Mouse (Mus musculus): ENCODE measurements around the gene Styk1. TPM values are rescaled to one million over a fixed set of nuclear protein-coding genes. Genes with fewer than 3 reads are reported as not detected.
"Not testable (repeated sequence)": the region's sequence is repeated elsewhere in the genome, so short reads cannot be mapped to it uniquely, and the experiment has no call there.

Gene Styk1
- polyA plus RNA-seq, 1 experiment from 2014 or later: 4.7 TPM

GRCm38 (mm10) chr6:131308031-131308430, 45.4 kb downstream of the Styk1 start:
- 85% methylated on average over 3 of the region's 3 CpGs for whole genome bisulfite sequencing
- no peaks in the 10 kb centered on the region for H3K4me1 ChIP-seq (replicated peaks)
- no peak overlapping the region for H3K4me2 ChIP-seq
- H3K9ac ChIP-seq: no peak overlapping the region
- H3K4me3 ChIP-seq: no peak overlapping the region
- H3K27ac ChIP-seq (replicated peaks): no peak overlapping the region
- H3K27me3 ChIP-seq: no peaks in the 10 kb centered on the region
- no peaks in the 10 kb centered on the region for H3K36me3 ChIP-seq
- ATAC-seq (ENCODE audit: low FRiP score, low read depth): no peak
- H3K9me3 ChIP-seq: no peaks in the 10 kb centered on the region

GRCm38 (mm10) chr6:131304776-131305175, 48.6 kb downstream of the Styk1 start:
- 76% methylated on average over 3 of the region's 3 CpGs for WGBS
- Histone ChIP-seq H3K9ac (no peak overlapping the region), H3K4me3 (no peak overlapping the region), H3K9me3 (no peaks in the 10 kb centered on the region), H3K27ac (replicated peaks) (no peak overlapping the region), H3K27me3 (no peaks in the 10 kb centered on the region), H3K4me1 (replicated peaks) (no peaks in the 10 kb centered on the region), H3K36me3 (no peaks in the 10 kb centered on the region), H3K4me2 (no peak overlapping the region)
- no peak for ATAC-seq (ENCODE audit: low FRiP score, low read depth)

GRCm38 (mm10) chr6:131298531-131298930, 54.9 kb downstream of the Styk1 start:
- ATAC-seq (ENCODE audit: low FRiP score, low read depth): no peak
- no peak overlapping the region for H3K4me2 ChIP-seq
- no peaks in the 10 kb centered on the region for H3K4me1 ChIP-seq (replicated peaks)
- H3K9ac ChIP-seq: no peak overlapping the region
- H3K9me3 ChIP-seq: no peaks in the 10 kb centered on the region
- no peaks in the 10 kb centered on the region for H3K27me3 ChIP-seq
- no peak overlapping the region for H3K4me3 ChIP-seq
- no peaks in the 10 kb centered on the region for H3K36me3 ChIP-seq
- no peak overlapping the region for H3K27ac ChIP-seq (replicated peaks)

- ATAC-seq (ENCODE audit: low FRiP score, low read depth): no peak
- Histone ChIP-seq H3K27ac (replicated peaks) (no peak overlapping the region), H3K9me3 (no peaks in the 10 kb centered on the region), H3K9ac (no peak overlapping the region), H3K27me3 (no peaks in the 10 kb centered on the region), H3K4me1 (replicated peaks) (peaks cover 15% of the 10 kb centered on the region), H3K4me3 (no peak overlapping the region), H3K36me3 (no peaks in the 10 kb centered on the region), H3K4me2 (no peak overlapping the region)
- 85% methylated on average over 5 of the region's 5 CpGs for WGBS
Observed at GRCm38 (mm10) chr6:131294435-131295112, 58.8 kb downstream of the Styk1 start.

- Histone ChIP-seq H3K9me3 (no peaks in the 10 kb centered on the region), H3K27me3 (no peaks in the 10 kb centered on the region)
- 90% methylated on average over 5 of the region's 5 CpGs for WGBS
Observed at GRCm38 (mm10) chr6:131293916-131294315, 59.5 kb downstream of the Styk1 start.

GRCm38 (mm10) chr6:131292991-131293788, 60.2 kb downstream of the Styk1 start, which contains the start of gene Magohb:
Magohb (minus strand) TSS chr6:131293244.
- WGBS: 2% methylated on average over 50 of the region's 51 CpGs

More at GRCm38 (mm10) chr6:131293916-131294315, 59.5 kb downstream of the Styk1 start:
- H3K4me3 ChIP-seq: peak overlapping the region; percentile 66
- H3K27ac ChIP-seq (replicated peaks): no peak overlapping the region
- no peaks in the 10 kb centered on the region for H3K36me3 ChIP-seq
- no peak overlapping the region for H3K9ac ChIP-seq
- peaks cover 15% of the 10 kb centered on the region for H3K4me1 ChIP-seq (replicated peaks)
- peak overlapping the region; percentile 65 for H3K4me2 ChIP-seq
- ATAC-seq (ENCODE audit: low FRiP score, low read depth): no peak

GRCm38 (mm10) chr6:131292276-131292990, 61.0 kb downstream of the Styk1 start:
- ATAC-seq (ENCODE audit: low FRiP score, low read depth): peak; percentile 71
- Histone ChIP-seq H3K4me1 (replicated peaks) (peaks cover 15% of the 10 kb centered on the region), H3K9ac (peak overlapping the region; percentile 76), H3K27me3 (no peaks in the 10 kb centered on the region), H3K4me2 (peak overlapping the region; percentile 65), H3K36me3 (peaks cover 6% of the 10 kb centered on the region; the same call in 1 of the 2 replicates), H3K9me3 (no peaks in the 10 kb centered on the region), H3K4me3 (peak overlapping the region; percentile 66), H3K27ac (replicated peaks) (peak overlapping the region; percentile 79)
- WGBS: 29% methylated on average over 10 of the region's 10 CpGs

More at GRCm38 (mm10) chr6:131292991-131293788, 60.2 kb downstream of the Styk1 start, which contains the start of gene Magohb:
- Histone ChIP-seq H3K27me3 (no peaks in the 10 kb centered on the region), H3K9ac (peak within 1 kb of the TSS; percentile 76), H3K4me2 (peak within 1 kb of the TSS; percentile 65), H3K27ac (replicated peaks) (peak within 1 kb of the TSS; percentile 79), H3K9me3 (no peaks in the 10 kb centered on the region), H3K4me1 (replicated peaks) (peaks cover 15% of the 10 kb centered on the region), H3K4me3 (peak within 1 kb of the TSS; percentile 66), H3K36me3 (peaks cover 4% of the 10 kb centered on the region; the same call in 1 of the 2 replicates)
- peak; percentile 93 for ATAC-seq (ENCODE audit: low FRiP score, low read depth)

GRCm38 (mm10) chr6:131290430-131290829, 63.0 kb downstream of the Styk1 start:
- 14% methylated on average over 2 of the region's 2 CpGs for WGBS
- no peak for ATAC-seq (ENCODE audit: low FRiP score, low read depth)
- Histone ChIP-seq H3K9ac (no peak overlapping the region), H3K4me2 (no peak overlapping the region), H3K4me1 (replicated peaks) (peaks cover 15% of the 10 kb centered on the region), H3K4me3 (no peak overlapping the region), H3K36me3 (peaks cover 18% of the 10 kb centered on the region), H3K27ac (replicated peaks) (no peak overlapping the region), H3K27me3 (no peaks in the 10 kb centered on the region), H3K9me3 (no peaks in the 10 kb centered on the region)

GRCm38 (mm10) chr6:131278160-131278559, 75.2 kb downstream of the Styk1 start:
- not testable (repeated sequence) for H3K9ac ChIP-seq; ATAC-seq (ENCODE audit: low FRiP score, low read depth); H3K4me2 ChIP-seq; H3K9me3 ChIP-seq; H3K27ac ChIP-seq (replicated peaks); H3K4me1 ChIP-seq (replicated peaks); H3K27me3 ChIP-seq; H3K4me3 ChIP-seq
- peaks cover 29% of the 10 kb centered on the region for H3K36me3 ChIP-seq
- 98% methylated on average over 2 of the region's 2 CpGs for WGBS

- WGBS: 95% methylated on average over 4 of the region's 4 CpGs
- Histone ChIP-seq H3K4me1 (replicated peaks) (no peaks in the 10 kb centered on the region), H3K36me3 (peaks cover 14% of the 10 kb centered on the region), H3K4me2 (no peak overlapping the region), H3K27ac (replicated peaks) (no peak overlapping the region), H3K9ac (no peak overlapping the region), H3K4me3 (no peak overlapping the region), H3K27me3 (no peaks in the 10 kb centered on the region), H3K9me3 (no peaks in the 10 kb centered on the region)
- no peak for ATAC-seq (ENCODE audit: low FRiP score, low read depth)
Observed at GRCm38 (mm10) chr6:131276659-131277058, 76.7 kb downstream of the Styk1 start.

GRCm38 (mm10) chr6:131272311-131272710, 81.1 kb downstream of the Styk1 start:
- H3K9ac ChIP-seq: no peak overlapping the region
- H3K4me3 ChIP-seq: no peak overlapping the region
- H3K9me3 ChIP-seq: no peaks in the 10 kb centered on the region
- no peaks in the 10 kb centered on the region for H3K4me1 ChIP-seq (replicated peaks)
- no peak for ATAC-seq (ENCODE audit: low FRiP score, low read depth)
- WGBS: 96% methylated on average over 1 of the region's 1 CpGs
- no peak overlapping the region for H3K4me2 ChIP-seq
- no peak overlapping the region for H3K27ac ChIP-seq (replicated peaks)
- no peaks in the 10 kb centered on the region for H3K27me3 ChIP-seq
- H3K36me3 ChIP-seq: peaks cover 12% of the 10 kb centered on the region

- no peaks in the 10 kb centered on the region for H3K4me1 ChIP-seq (replicated peaks)
- H3K27me3 ChIP-seq: no peaks in the 10 kb centered on the region
- ATAC-seq (ENCODE audit: low FRiP score, low read depth): no peak
- no peak overlapping the region for H3K27ac ChIP-seq (replicated peaks)
- H3K4me2 ChIP-seq: no peak overlapping the region
- WGBS: 65% methylated on average over 1 of the region's 1 CpGs
- H3K4me3 ChIP-seq: no peak overlapping the region
- no peaks in the 10 kb centered on the region for H3K36me3 ChIP-seq
- H3K9me3 ChIP-seq: no peaks in the 10 kb centered on the region
- H3K9ac ChIP-seq: no peak overlapping the region
Observed at GRCm38 (mm10) chr6:131270312-131270711, 83.1 kb downstream of the Styk1 start.

All from hindbrain, embryonic 15.5 days (tissue).